20 mouse cellular contexts compared by ENCODE assay signal in genomic region chr2:170126266-170126665, GRCm38 (mm10). TPM values are rescaled to one million over a fixed set of nuclear protein-coding genes. Genes with fewer than 3 reads are reported as not detected.
DNase-seq lines count a peak whose midpoint lies in the region; ATAC-seq and TF ChIP-seq lines count a peak whose summit lies in the region.
"Had no signal": no experiment of that assay in that cellular context is flagged by ENCODE, and none has a peak within 500 bp of the region (broad histone marks: within the 10 kb centered on the region; RNA-seq: fewer than 3 reads in every experiment).

No protein-coding gene starts in this region.

- H3K4me2 ChIP-seq in liver, embryonic 15.5 days: no peak overlapping the region
- H3K4me2 ChIP-seq in liver, embryonic 11.5 days: no peak overlapping the region
- H3K4me2 ChIP-seq in intestine, postnatal 0 days (replicated peaks; ENCODE audit: low read depth): no peak overlapping the region
- H3K4me2 ChIP-seq: embryonic facial prominence, embryonic 12.5 days; forebrain, embryonic 15.5 days; heart, embryonic 11.5 days; heart, embryonic 15.5 days; hindbrain, embryonic 14.5 days had no signal

- H3K36me3 ChIP-seq in liver, embryonic 15.5 days (replicated peaks): peaks cover 25% of the 10 kb centered on the region
- 0 out of 2 replicates have a peak, but pooled peaks cover 6% of the 10 kb centered on the region for H3K36me3 ChIP-seq in liver, embryonic 11.5 days (ENCODE audit: control insufficient read depth, insufficient read depth, low read length)
- H3K36me3 ChIP-seq in kidney, adult 2 months (ENCODE audit: control insufficient read depth, insufficient read depth, low read length): no peaks in the 10 kb centered on the region
- no peaks in the 10 kb centered on the region; the same call in 1 of the 2 replicates for H3K36me3 ChIP-seq in intestine, postnatal 0 days (ENCODE audit: control insufficient read depth, insufficient read depth)
- H3K36me3 ChIP-seq: forebrain, embryonic 15.5 days had no signal

- ATAC-seq in liver, embryonic 15.5 days (ENCODE audit: insufficient read depth): no peak
- ATAC-seq in liver, embryonic 11.5 days (replicated peaks; ENCODE audit: low FRiP score): no peak
- ATAC-seq in intestine, postnatal 0 days: no peak
- ATAC-seq: forebrain, embryonic 15.5 days had no signal

- no peak overlapping the region for H3K4me3 ChIP-seq in liver, embryonic 15.5 days (replicated peaks)
- no peak overlapping the region for H3K4me3 ChIP-seq in liver, embryonic 11.5 days (ENCODE audit: low read depth, low read length)
- no peak overlapping the region for H3K4me3 ChIP-seq in kidney, adult 2 months (ENCODE audit: insufficient read depth, low read depth, low read length)
- H3K4me3 ChIP-seq in intestine, postnatal 0 days (ENCODE audit: low read depth, low read length): no peak overlapping the region
- H3K4me3 ChIP-seq: embryonic facial prominence, embryonic 12.5 days; forebrain, embryonic 15.5 days; heart, adult 2 months; heart, embryonic 15.5 days; hindbrain, embryonic 10.5 days had no signal

- WGBS in liver, embryonic 15.5 days (ENCODE audit: insufficient replicate concordance): 70% methylated on average over 1 of the region's 1 CpGs
- WGBS in liver, embryonic 11.5 days: 80% methylated on average over 1 of the region's 1 CpGs
- 49% methylated on average over 1 of the region's 1 CpGs for WGBS in kidney, adult 2 months
- 40% methylated on average over 1 of the region's 1 CpGs for WGBS in intestine, postnatal 0 days

- H3K9me3 ChIP-seq in liver, embryonic 15.5 days (replicated peaks): no peaks in the 10 kb centered on the region
- H3K9me3 ChIP-seq in liver, embryonic 11.5 days (ENCODE audit: control insufficient read depth, low read length): no peaks in the 10 kb centered on the region
- H3K9me3 ChIP-seq in intestine, postnatal 0 days (ENCODE audit: control insufficient read depth): no peaks in the 10 kb centered on the region
- H3K9me3 ChIP-seq: embryonic facial prominence, embryonic 12.5 days; forebrain, embryonic 15.5 days; heart, embryonic 15.5 days; hindbrain, embryonic 10.5 days had no signal

- H3K4me1 ChIP-seq in liver, embryonic 15.5 days (replicated peaks): peaks cover 71% of the 10 kb centered on the region
- peaks cover 49% of the 10 kb centered on the region for H3K4me1 ChIP-seq in liver, embryonic 11.5 days (replicated peaks; ENCODE audit: control insufficient read depth, insufficient read depth, low read length)
- peaks cover 29% of the 10 kb centered on the region for H3K4me1 ChIP-seq in kidney, adult 2 months (ENCODE audit: control insufficient read depth, insufficient read depth, low read length)
- peaks cover 12% of the 10 kb centered on the region for H3K4me1 ChIP-seq in intestine, postnatal 0 days (replicated peaks; ENCODE audit: control insufficient read depth, insufficient read depth, low read length)

- no peaks in the 10 kb centered on the region for H3K27me3 ChIP-seq in liver, embryonic 15.5 days
- H3K27me3 ChIP-seq in liver, embryonic 11.5 days (replicated peaks; ENCODE audit: control insufficient read depth, insufficient read depth, low read length): no peaks in the 10 kb centered on the region
- no peaks in the 10 kb centered on the region for H3K27me3 ChIP-seq in kidney, adult 2 months (replicated peaks; ENCODE audit: control insufficient read depth, insufficient read depth, low read length)
- H3K27me3 ChIP-seq in intestine, postnatal 0 days (replicated peaks; ENCODE audit: control insufficient read depth, insufficient read depth, low read length): no peaks in the 10 kb centered on the region
- H3K27me3 ChIP-seq: embryonic facial prominence, embryonic 12.5 days; forebrain, embryonic 15.5 days; heart, embryonic 15.5 days had no signal

- no peak overlapping the region for H3K9ac ChIP-seq in liver, embryonic 15.5 days
- H3K9ac ChIP-seq in liver, embryonic 11.5 days (ENCODE audit: low read depth, low read length): no peak overlapping the region
- no peak overlapping the region for H3K9ac ChIP-seq in intestine, postnatal 0 days (ENCODE audit: low read depth, low read length)
- H3K9ac ChIP-seq: embryonic facial prominence, embryonic 12.5 days; forebrain, embryonic 15.5 days; heart, embryonic 15.5 days; hindbrain, embryonic 14.5 days had no signal

- no peak for TF ChIP-seq POLR2A in kidney, adult 2 months (IDR thresholded peaks at IDR 0.05; ENCODE audit: low read depth, low read length)

- DNase-seq in liver, embryonic 11.5 days (ENCODE audit: low spot score): no peak
- peak; percentile 57 for DNase-seq in CD4-positive, CD25-positive, alpha-beta regulatory T cell, adult 2 months (ENCODE audit: low read depth, low spot score)
- DNase-seq in induced T-regulatory cell, adult 2 months (ENCODE audit: low read depth): peak; percentile 80
- no peak for DNase-seq in kidney, adult 2 months
- DNase-seq in thymus, postnatal 14 days: no peak
- DNase-seq: adrenal gland, postnatal 10 days; B cell, adult 2 months; cerebellum, adult 11-12 months; cerebellum, adult 9-10 months; cerebellum, postnatal 25 days; gastrocnemius, postnatal 14 days; heart, adult 2 months had no signal

- peak overlapping the region; percentile 10; the same call in 1 of the 2 replicates for H3K27ac ChIP-seq in liver, embryonic 15.5 days (replicated peaks)
- H3K27ac ChIP-seq in liver, embryonic 11.5 days (ENCODE audit: low read depth, low read length): no peak overlapping the region
- H3K27ac ChIP-seq in kidney, adult 2 months (ENCODE audit: insufficient read depth, low read depth, low read length): no peak overlapping the region
- H3K27ac ChIP-seq in intestine, postnatal 0 days (ENCODE audit: low read depth, low read length): no peak overlapping the region
- H3K27ac ChIP-seq: embryonic facial prominence, embryonic 12.5 days; forebrain, embryonic 15.5 days; heart, adult 2 months; heart, embryonic 15.5 days; hindbrain, embryonic 14.5 days had no signal

- TF ChIP-seq CTCF in kidney, adult 2 months (conservative IDR thresholded peaks at IDR 0.05; ENCODE audit: insufficient read depth, insufficient read length, low read depth, low read length): no peak
- no peak for TF ChIP-seq CTCF in intestine, postnatal 0 days (IDR thresholded peaks at IDR 0.05; ENCODE audit: low read depth)

RNA-seq across cellular contexts. Expression of gene Zfp217, which starts 21.6 kb away (rescaled TPM):
- polyA plus RNA-seq in liver, embryonic 15.5 days (2015; fragmentation: Nextera tagmentation; extraction: Ambion mirVana): 3.4 and 4.7 TPM in 2 replicates
- 5.1 and 5.4 TPM in 2 replicates for polyA plus RNA-seq in liver, embryonic 11.5 days (2014; fragmentation: Nextera tagmentation; extraction: Ambion mirVana)
- 7.0 and 8.2 TPM in 2 replicates for polyA plus RNA-seq in kidney, adult 2 months (2012; rRNA removed)
- 2.2 TPM in 2 replicates for polyA plus RNA-seq in intestine, postnatal 0 days (2015; fragmentation: Nextera tagmentation; extraction: Ambion mirVana)

Comparison
In these comparisons a context has a peak if more than half of its experiments do, and no peak if none do; other contexts are left out.
1. DNase-seq: peak in CD4-positive, CD25-positive, alpha-beta regulatory T cell, adult 2 months (single experiment) and induced T-regulatory cell, adult 2 months (single experiment); none in liver, embryonic 11.5 days (single experiment), kidney, adult 2 months (single experiment) and thymus, postnatal 14 days (single experiment).